Mouse (Mus musculus) left cerebral cortex, adult 2 months (tissue): Measurements from ENCODE around the gene Setmar. TPM values are rescaled to one million over a fixed set of nuclear protein-coding genes. Genes with fewer than 3 reads are reported as not detected.

ENCODE experiments used
- DNase-seq, 2 experiments: peaks; one replicate each; pipeline ENCODE4 v3.0.0; 2021 to 2022; ENCODE audit warnings: low spot score in 2 of 2, mixed read lengths in 1 of 2; ENCODE audit errors: extremely low spot score in 1 of 2
- H3K27ac ChIP-seq: fragments of 200-600 bp; 2 replicates; pipeline ENCODE4 v1.8.1; 2022
- H3K4me3 ChIP-seq: fragments of 200-600 bp; 2 replicates; pipeline ENCODE4 v1.8.1; 2022
- CTCF ChIP-seq: fragments of 200-600 bp; IDR thresholded peaks from 2 replicates; pipeline ENCODE4 v1.8.1; 2022; ENCODE audit warnings: antibody characterized with exemption, mild to moderate bottlenecking, moderate library complexity
- intact Hi-C: fragments of 180-260 bp; cut with DNase I; formaldehyde crosslinking; loops from one replicate; pipeline ENCODE4 v1.15.1; 2025
- total RNA-seq, 2 experiments: library from RNA; stranded (reverse); gene quantifications; 2 replicates each; pipeline ENCODE4 v1.2.3; 2021

Setmar gene
- total RNA-seq, 2 experiments from 2014 or later: 9.0 to 11.2 TPM

- no peak for TF ChIP-seq CTCF
- H3K27ac ChIP-seq: no peak overlapping the region
- no peak for DNase-seq
- intact Hi-C loops: no loop called here
- no peak overlapping the region for H3K4me3 ChIP-seq
Observed at GRCm38 (mm10) chr6:108117881-108118280, 53.0 kb downstream of the Setmar start.

GRCm38 (mm10) chr6:108125474-108125873 is 60.6 kb downstream of the Setmar start:
- H3K4me3 ChIP-seq: no peak overlapping the region
- intact Hi-C loops: no loop called here
- no peak overlapping the region for H3K27ac ChIP-seq
- DNase-seq: no peak
- no peak for TF ChIP-seq CTCF

GRCm38 (mm10) chr6:108126631-108127030 is 61.8 kb downstream of the Setmar start:
- Histone ChIP-seq H3K4me3 (no peak overlapping the region), H3K27ac (no peak overlapping the region)
- no peak for TF ChIP-seq CTCF
- DNase-seq: no peak
- intact Hi-C loops: no loop called here

Other genes starting within 250 kb of the Setmar start
- 10 to 100 TPM; 22.4 to 24.1 TPM for gene Sumf1, start 120.5 kb downstream of the Setmar start, total RNA-seq
- 100 to 1,000 TPM; 459 to 480 TPM for gene Itpr1, start 148.1 kb downstream of the Setmar start, total RNA-seq